Mouse (Mus musculus) testis, adult 2 months (tissue): Measurements from ENCODE around the gene Cdc20b.

Experiments used
- CTCF ChIP-seq: fragments of 200-500 bp; IDR thresholded peaks from 2 replicates; pipeline ENCODE4 v1.5.1; 2012; ENCODE audit warnings: low read depth, mild to moderate bottlenecking, inconsistent platforms, low read length, moderate library complexity; ENCODE audit not compliant: control insufficient read depth, insufficient read depth, insufficient replicate concordance
- POLR2A ChIP-seq: fragments of 200-500 bp; IDR thresholded peaks from 2 replicates; pipeline ENCODE4 v1.6.1; 2012; ENCODE audit warnings: low read depth, mild to moderate bottlenecking, inconsistent platforms, low read length, moderate library complexity; ENCODE audit not compliant: control insufficient read depth

DNA sequence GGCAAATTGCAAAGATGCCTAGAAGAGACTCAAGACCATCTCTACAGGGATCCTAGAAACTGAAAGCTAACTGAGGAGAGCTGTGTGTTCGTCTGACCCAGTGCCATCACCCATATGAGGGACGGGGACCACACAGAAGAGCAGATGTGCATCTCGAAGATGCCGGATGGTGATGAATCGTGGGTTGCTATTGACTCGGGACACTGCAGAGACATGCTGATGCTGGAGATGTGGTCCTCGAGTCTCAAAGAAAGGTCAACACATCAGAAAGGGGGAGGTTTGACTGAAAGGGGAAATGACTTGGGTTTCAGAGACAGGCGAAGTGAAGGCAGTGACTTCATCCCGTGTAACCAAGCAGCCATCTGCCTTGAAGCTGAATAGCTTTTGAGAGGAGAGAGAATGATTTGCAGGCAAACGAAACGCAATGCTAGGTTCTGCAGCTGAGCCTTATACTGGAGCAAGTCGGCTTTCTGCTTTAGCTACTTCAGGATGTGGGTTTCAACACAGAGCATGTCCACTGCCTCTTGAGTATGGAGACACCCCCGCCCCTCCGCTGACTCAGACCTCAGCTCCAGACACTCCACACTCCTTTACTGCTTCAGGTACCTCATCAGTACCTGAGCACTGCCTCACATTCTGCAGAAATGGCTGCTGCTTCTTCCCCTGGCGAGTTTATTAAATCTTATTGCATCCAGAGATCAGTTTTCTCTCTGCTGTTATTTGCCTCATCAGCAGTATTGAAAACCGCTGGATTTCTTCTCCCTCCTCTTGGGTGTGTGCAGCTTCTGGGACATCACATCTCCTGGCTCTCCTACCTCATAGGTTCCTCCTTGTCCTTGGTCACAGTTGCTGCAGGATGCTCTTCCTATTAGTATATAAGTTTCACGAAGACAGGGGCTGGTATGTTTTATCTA is 85.7 kb downstream of the Cdc20b start:
- no peak for TF ChIP-seq POLR2A
- no peak for TF ChIP-seq CTCF
